Mouse (Mus musculus) urinary bladder, postnatal 25 days (tissue): ENCODE results near the gene Sstr4.

ENCODE experiments used
- DNase-seq: peaks from one replicate; pipeline ENCODE4 v3.0.0; 2022; ENCODE audit warnings: low spot score

Gene Sstr4

DNA sequence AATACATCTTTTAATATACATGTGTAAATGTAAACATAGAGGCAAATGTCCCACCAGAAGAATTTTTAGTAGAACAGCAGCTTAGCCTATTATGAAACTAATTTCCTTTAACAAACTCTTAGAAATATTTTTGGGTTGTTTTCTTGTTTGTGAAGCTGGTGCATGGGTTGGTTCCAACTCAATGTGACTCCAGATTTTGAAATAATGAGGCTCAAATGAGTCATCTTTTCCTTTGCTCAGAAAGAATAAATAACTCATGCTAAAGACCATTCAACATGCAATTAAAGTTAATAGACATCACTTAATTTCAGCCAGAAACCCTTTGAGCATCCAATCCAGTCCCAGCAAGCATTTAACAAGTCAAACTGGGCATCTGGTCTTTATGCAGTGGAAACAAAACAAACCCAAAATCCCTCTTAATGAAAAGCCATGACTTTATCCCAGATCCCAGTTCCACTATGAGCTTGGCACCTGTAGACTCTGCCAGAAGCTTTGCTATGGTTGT, 33.9 kb downstream of the Sstr4 start:
- no peak for DNase-seq

DNA sequence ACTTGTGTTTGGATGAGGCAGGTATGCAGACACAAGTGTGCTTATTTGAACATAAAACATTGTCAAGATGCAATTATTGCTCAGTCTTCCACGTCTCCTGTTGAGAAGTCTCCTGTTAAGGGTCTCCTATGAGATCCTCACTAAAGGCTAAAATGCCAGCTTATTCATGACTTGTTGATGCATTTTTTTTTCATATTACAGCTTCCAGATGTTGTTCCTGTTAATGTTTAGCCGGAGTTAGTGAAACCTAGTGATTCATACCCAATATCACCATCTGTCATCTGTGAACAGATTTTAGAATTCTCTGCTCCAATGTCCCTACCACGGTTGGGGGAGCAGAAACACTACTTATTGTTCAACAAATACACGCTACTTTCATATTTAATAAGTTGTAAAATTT, 35.8 kb downstream of the Sstr4 start:
- DNase-seq = no peak

DNA sequence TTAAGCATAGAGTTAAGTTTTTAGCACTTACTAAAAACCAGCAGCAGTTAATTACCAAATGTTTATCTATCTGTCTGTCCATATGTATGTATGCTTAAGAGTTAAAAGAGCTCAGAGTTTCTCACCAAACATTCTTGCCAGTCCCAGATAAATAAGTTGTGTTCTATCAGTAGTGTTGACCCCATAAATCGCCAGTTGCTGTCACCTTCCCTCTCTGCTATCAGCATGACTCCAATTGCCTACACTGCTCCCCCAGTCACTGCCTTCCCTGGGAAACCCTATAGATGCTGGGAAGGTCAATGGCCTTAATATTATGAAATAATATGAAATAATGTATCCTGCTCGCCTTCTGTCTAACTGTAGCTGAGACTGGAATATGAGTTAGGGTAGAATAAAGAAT, 37.2 kb downstream of the Sstr4 start:
- DNase-seq = no peak

DNA sequence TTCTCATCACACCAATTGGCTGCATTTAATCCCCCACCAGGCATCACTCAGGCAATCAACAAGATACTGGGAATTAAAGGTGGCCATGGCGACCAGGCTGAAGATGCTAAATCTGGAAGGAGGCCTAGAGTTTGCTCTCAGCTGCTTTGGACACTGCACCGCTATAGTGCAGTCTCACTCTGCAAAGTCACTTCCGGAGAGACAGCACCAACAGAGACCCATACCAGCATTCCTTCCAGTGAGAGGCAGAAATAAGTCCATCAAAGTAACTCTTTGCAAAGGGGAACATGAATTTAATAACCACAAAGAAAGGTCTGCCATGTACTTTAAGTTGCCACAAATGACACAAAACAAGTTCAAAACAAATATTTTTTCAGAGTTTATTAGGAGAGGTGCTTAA, 41.1 kb downstream of the Sstr4 start:
- no peak for DNase-seq

DNA sequence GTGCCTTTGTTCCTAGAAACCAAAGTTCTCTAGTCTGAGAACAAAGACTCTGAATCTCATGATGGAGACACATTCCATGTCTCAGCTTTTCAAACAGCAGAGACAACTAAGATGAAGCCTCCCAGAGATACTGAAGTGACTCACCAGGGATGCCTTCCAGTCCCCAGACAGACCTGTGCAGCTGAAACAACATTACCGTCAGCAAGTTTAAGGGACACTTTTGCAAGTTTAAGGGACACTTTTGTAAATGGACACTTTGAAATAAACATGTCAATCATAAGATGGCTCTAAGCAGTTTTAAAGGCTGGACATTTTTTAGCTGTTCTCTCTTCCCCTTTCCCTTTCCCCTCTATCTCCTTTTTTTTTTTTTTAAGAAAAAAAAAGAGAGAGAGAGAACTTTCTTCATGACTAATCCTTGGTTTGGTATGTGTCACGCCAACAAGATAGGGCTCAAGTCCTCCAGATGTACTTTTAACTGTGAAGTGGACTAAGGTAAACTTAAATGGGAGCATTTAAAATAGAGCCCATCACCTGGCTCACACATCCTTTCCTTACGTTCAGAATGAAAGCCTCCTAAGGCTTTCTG, 44.6 kb downstream of the Sstr4 start:
- no peak for DNase-seq

DNA sequence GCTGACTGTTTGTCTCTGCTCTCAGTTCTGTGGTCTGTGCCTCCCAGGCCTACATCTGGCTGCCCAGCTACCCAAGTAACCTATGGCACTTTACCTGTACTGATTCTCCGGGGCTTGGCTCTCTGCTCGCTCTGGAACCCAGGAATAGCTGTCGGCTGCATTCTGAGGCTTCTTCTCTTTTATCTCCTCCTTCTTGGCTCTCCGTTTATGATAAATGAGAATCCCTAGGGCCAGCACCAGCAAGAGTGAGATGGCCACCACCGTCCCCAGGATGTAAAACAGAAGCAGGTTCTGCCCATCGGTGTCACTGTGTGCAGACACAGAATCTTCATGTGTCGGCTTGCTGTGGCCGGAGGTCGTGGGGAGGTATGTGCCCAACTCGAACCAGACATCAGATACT, 46.3 kb downstream of the Sstr4 start:
- DNase-seq = no peak

DNA sequence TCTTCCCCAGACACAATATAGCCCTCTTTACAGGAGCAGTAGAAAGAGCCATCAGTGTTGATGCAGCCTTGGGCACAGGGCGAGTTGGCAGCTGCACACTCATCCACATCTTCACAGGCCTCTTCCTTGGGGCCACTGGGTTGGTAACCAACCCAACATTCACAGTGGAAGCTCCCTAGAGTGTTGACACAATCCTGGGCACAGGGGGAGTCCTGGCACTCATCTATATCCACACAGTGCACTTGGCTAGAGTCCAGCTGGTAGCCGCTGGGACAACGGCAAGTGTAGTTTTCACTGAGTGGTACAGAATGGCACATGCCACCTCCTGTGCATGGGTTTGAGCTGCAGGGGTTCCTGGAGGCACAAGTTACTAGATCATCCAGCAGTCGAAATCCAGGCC, 47.0 kb downstream of the Sstr4 start:
- DNase-seq = no peak

DNA sequence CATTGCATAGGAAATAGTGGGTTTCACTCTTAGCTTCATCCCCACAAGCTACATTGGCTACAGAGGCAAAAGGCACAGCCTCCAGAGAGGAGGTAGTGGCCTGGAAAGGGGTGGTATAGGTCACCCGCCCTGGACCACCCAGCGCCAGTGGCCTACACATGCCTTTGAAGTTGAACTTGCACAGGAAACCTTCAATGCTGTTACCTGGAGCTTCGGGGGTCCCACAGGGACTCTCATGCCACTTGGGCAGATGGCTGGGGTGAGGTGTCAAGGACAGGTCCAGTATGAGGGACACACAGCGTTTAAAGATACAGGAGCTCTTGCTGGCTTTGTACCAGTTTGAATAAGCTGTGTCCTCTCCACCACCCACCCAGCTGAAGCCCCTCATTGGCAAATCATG, 47.6 kb downstream of the Sstr4 start:
- DNase-seq = no peak

DNA sequence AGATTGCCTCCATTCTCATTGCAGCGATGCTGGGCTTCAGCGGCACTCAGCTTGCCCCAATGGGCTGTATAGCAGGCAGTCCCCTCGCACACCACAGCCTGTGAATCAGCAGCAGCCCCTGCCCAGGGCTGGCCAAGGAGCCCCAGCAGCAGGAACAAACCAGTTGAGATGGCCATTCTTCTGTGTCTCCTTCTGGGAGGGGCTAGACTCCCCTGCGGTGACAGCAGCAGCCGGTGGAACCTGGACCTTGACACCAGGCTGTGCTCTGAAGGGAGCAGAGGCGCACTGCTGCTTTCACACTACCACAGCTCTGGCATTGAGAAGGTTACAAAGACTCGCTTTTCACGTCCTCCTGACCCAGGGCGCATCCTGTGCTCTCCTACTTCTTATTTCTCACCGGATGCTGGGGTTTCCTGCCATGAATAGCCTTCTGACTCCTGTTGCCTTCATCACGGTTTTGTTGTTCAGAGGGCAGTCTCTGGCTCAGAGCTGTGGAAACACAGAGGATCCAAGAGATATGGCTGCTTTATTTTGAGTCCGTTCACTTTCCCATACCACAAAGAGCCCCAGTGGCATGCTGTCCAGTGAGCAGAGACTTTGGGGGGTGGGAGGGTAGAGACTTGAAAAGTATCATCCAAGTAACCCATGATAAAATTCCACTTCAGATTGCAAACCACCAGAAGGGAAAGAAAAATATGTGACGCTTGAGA, 48.3 kb downstream of the Sstr4 start, which contains the start of gene Cd93:
Gene Cd93, minus strand, starts transcription at position 315 of the 710 bp plus-strand sequence.
- no peak for DNase-seq

DNA sequence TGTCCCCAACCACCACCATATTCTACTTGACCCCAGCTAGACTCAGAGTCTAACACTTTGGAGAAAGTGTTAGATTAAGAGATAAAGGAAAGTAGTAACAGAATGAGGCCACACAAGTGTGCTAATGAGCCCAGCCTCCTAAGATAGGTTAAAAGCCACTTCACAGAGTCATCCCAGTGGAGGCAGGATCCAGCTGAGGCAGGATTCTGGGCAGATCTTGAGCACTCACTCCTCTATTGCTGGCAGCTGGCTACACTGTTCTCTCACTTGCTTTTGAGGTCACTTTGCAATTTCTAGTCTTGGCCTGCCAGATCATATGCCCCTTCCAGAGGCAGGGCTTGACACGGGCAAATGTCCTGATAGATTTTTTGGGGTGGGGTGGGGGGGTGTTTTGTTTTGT, 49.3 kb downstream of the Sstr4 start:
- DNase-seq = no peak

DNA sequence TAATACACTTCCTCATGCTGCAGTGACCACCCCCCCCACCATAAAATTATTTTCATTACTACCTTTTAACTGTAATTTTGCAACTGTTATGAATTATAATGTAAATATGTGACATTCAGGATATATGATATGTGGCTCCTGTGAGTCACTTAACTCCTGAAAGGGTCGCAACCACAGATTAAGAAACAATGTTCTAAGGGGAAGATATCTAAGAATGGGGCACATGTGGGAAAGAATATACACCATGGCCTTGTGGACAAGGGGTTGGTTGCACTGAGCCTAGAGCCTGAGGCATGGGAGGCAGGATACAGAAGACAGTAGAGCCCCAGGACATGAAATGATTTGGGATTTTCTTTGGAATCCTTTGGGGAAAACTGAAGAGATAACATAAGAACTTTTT, 50.5 kb downstream of the Sstr4 start:
- DNase-seq = no peak
